Mouse (Mus musculus) thymus, adult 2 months (tissue): ENCODE data around the gene Trim15. TPM values are rescaled to one million over a fixed set of nuclear protein-coding genes. Genes with fewer than 3 reads are reported as not detected.

Source experiments
- DNase-seq: peaks from one replicate; pipeline ENCODE4 v3.0.0; 2021
- H3K27ac ChIP-seq: fragments of 200-500 bp; 2 replicates; pipeline ENCODE4 v1.5.1; 2012; ENCODE audit warnings: low read length, control low read depth; ENCODE audit not compliant: control insufficient read depth, insufficient read depth
- H3K27me3 ChIP-seq: fragments of 200-500 bp; 2 replicates; pipeline ENCODE4 v1.6.1; 2012; ENCODE audit warnings: mild to moderate bottlenecking, low read length, moderate library complexity, mixed read lengths; ENCODE audit not compliant: control insufficient read depth, insufficient read depth
- H3K36me3 ChIP-seq: fragments of 200-500 bp; 2 replicates; pipeline ENCODE4 v1.6.1; 2012; ENCODE audit warnings: mild to moderate bottlenecking, low read length, moderate library complexity; ENCODE audit not compliant: control insufficient read depth, insufficient read depth
- H3K4me1 ChIP-seq: fragments of 200-500 bp; replicated peaks from 2 replicates; pipeline ENCODE4 v1.6.1; 2012; ENCODE audit warnings: low read length; ENCODE audit not compliant: control insufficient read depth, insufficient read depth
- H3K4me3 ChIP-seq: fragments of 200-500 bp; 2 replicates; pipeline ENCODE4 v1.5.1; 2012; ENCODE audit warnings: mild to moderate bottlenecking, low read length, control low read depth, moderate library complexity; ENCODE audit not compliant: control insufficient read depth, insufficient read depth
- CTCF ChIP-seq: fragments of 200-500 bp; IDR thresholded peaks from 2 replicates; pipeline ENCODE4 v1.5.1; 2012; ENCODE audit warnings: mild to moderate bottlenecking, control low read depth, low read length, moderate library complexity, borderline replicate concordance; ENCODE audit not compliant: control insufficient read depth, poor library complexity, insufficient read depth; ENCODE audit errors: extremely low read depth
- POLR2A ChIP-seq: fragments of 200-500 bp; IDR thresholded peaks from 2 replicates; pipeline ENCODE4 v1.6.1; 2012; ENCODE audit warnings: mild to moderate bottlenecking, low read length, control low read depth, moderate library complexity; ENCODE audit not compliant: control insufficient read depth, poor library complexity, insufficient read depth; ENCODE audit errors: extremely low read depth
- WGBS: fragments of 180-500 bp; shearing (Covaris S2); methylation state at CpG from one replicate; pipeline ENCODE4 v1.1.7; 2018; 5-methylcytosine and 5-hydroxymethylcytosine counted together
- polyA plus RNA-seq: library from polyadenylated mRNA; depleted of rRNA; stranded (reverse); fragments of >200 nt; gene quantifications from 2 replicates; pipeline ENCODE4 v1.2.3, GENCODE M21; 2012; rRNA removed

Trim15 gene
- polyA plus RNA-seq, 1 experiment, result 0.30 TPM

DNA sequence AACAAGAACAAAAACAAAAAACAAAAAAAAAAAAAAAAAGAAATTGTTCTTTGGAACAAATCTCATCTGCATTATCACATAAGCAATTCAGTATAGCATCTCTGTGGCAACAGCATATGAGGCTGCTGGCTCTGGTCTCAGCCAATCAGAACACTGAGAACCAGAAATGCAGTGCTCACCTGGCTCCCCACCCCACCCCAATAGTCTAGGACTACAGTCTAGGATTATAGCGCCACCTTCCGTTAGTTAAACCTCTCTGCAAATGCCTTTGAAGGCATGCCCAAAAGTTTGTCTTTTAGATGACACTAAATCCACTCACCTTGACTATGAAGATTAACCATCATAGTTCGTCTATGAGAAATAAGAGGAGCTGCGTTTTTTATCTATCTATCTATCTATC lies 41.5 kb downstream of the Trim15 start:
- 15% methylated on average over 4 of the region's 4 CpGs for WGBS
- H3K27ac ChIP-seq, result no peak overlapping the region
- no peaks in the 10 kb centered on the region for H3K4me1 ChIP-seq
- H3K4me3 ChIP-seq, result no peak overlapping the region
- TF ChIP-seq CTCF (no peak), POLR2A (no peak)
- no peaks in the 10 kb centered on the region for H3K36me3 ChIP-seq
- no peaks in the 10 kb centered on the region for H3K27me3 ChIP-seq
- peak; percentile 18 for DNase-seq

DNA sequence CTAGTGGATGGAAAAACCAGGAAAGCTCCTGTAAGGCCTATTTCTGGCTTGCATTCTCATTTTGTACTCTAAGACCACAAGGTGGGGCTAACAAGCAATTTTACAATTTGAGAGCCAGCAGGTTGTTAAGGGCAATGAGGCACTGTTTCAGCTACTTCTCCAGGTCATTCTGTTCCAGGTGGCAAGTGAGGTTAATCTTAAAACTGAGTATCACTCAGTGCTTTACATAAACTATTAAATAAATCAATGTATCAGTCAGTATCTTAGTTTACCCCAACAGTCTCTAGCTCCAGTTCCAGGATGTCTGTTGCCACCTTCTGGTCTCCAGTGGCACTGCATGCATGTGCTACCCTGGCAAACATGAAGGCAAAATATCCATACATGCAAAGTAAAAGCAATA lies 43.0 kb downstream of the Trim15 start:
- peak; percentile 68 for DNase-seq

DNA sequence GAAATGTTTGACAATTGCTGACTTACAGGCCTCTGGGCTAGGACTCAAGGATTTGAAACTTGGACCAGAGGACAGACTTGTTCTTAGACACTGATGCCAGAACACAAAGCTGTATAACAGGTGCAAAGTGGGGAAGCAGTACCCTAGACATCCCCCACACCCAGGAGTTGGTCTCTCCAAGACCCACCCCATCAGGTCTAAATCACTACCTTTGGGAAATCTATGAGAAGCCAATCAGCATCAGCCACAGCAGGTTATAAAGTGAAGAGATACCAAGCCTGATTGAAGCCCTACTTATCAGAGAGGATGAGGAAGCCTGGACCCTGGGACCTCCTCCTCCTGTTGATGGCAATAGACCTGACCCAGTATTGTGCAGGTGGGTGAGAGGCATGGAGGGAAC lies 55.1 kb downstream of the Trim15 start, which contains the start of gene H2-M10.6:
Gene H2-M10.6, plus strand, starts transcription at position 301 of the 400 bp plus-strand sequence.
- Histone ChIP-seq H3K4me3 (no peak within 1 kb of the TSS), H3K36me3 (no peaks in the 10 kb centered on the region), H3K4me1 (no peaks in the 10 kb centered on the region), H3K27ac (no peak within 1 kb of the TSS), H3K27me3 (no peaks in the 10 kb centered on the region)
- no peak for DNase-seq
- TF ChIP-seq POLR2A (no peak), CTCF (no peak)

More for the DNA sequence above, 43.0 kb downstream of the Trim15 start:
- Histone ChIP-seq H3K27me3 (no peaks in the 10 kb centered on the region), H3K4me1 (no peaks in the 10 kb centered on the region), H3K4me3 (no peak overlapping the region), H3K36me3 (no peaks in the 10 kb centered on the region), H3K27ac (no peak overlapping the region)
- no peak for TF ChIP-seq POLR2A
- TF ChIP-seq CTCF, result no peak

Other genes with a start within 250 kb of the Trim15 start
- gene H2-M9, start 224.5 kb downstream of the Trim15 start, polyA plus RNA-seq, result not detected in 2 replicates
- gene H2-M1, start 195.0 kb downstream of the Trim15 start, polyA plus RNA-seq, result 0.16 TPM in 1 of 2 replicates, not detected in the other
- gene H2-M10.5, start 94.3 kb downstream of the Trim15 start, polyA plus RNA-seq, result 0.16 and 0.32 TPM in 2 replicates
- gene H2-M10.6, start 55.0 kb downstream of the Trim15 start, polyA plus RNA-seq, result not detected in 2 replicates
- gene Trim26, start 30.1 kb downstream of the Trim15 start, polyA plus RNA-seq, result 32.0 and 39.9 TPM in 2 replicates
- 0.09 TPM in 1 of 2 replicates, not detected in the other for gene Trim10, start 2.4 kb upstream of the Trim15 start, polyA plus RNA-seq
- gene Trim40, start 22.9 kb upstream of the Trim15 start, polyA plus RNA-seq, result 0.38 and 0.71 TPM in 2 replicates
- 0.31 and 0.38 TPM in 2 replicates for gene Trim31, start 30.9 kb upstream of the Trim15 start, polyA plus RNA-seq
- gene Rnf39, start 75.7 kb upstream of the Trim15 start, polyA plus RNA-seq, result 3.8 and 4.2 TPM in 2 replicates
- 61.5 and 82.3 TPM in 2 replicates for gene Ppp1r11, start 84.5 kb upstream of the Trim15 start, polyA plus RNA-seq
- gene Znrd1, start 91.3 kb upstream of the Trim15 start, polyA plus RNA-seq, result 54.1 and 58.7 TPM in 2 replicates
- gene Znrd1as, start 91.4 kb upstream of the Trim15 start, polyA plus RNA-seq, result 0.85 and 1.0 TPM in 2 replicates
- not detected in 2 replicates for gene 2410137M14Rik, start 114.0 kb upstream of the Trim15 start, polyA plus RNA-seq
- 0.32 and 0.34 TPM in 2 replicates for gene H2-M5, start 122.3 kb upstream of the Trim15 start, polyA plus RNA-seq
- gene Zfp57, start 134.0 kb upstream of the Trim15 start, polyA plus RNA-seq, result 0.94 and 1.1 TPM in 2 replicates
- not detected in 2 replicates for gene Mog, start 156.2 kb upstream of the Trim15 start, polyA plus RNA-seq
- 124 and 135 TPM in 2 replicates for gene Gabbr1, start 178.8 kb upstream of the Trim15 start, polyA plus RNA-seq
- not detected in 2 replicates for gene Olfr90, start 221.3 kb upstream of the Trim15 start, polyA plus RNA-seq
- not detected in 2 replicates for gene Olfr91, start 231.1 kb upstream of the Trim15 start, polyA plus RNA-seq